Mouse (Mus musculus): ENCODE measurements around the gene Zfp771. TPM values are rescaled to one million over a fixed set of nuclear protein-coding genes. Genes with fewer than 3 reads are reported as not detected.

Gene Zfp771
- total RNA-seq, 2 experiments from 2014 or later, result 17.1 to 20.9 TPM

- peak; percentile 88 for DNase-seq (ENCODE audit: low spot score)
- intact Hi-C loops (cut with DNase I), result no loop called here
These were observed 30.1 kb downstream of the Zfp771 start, which contains the start of gene Sephs2 for GRCm38 (mm10) chr7:127273925-127274789. Gene Sephs2, minus strand, starts transcription at chr7:127274055.

- intact Hi-C loops (cut with DNase I), result no loop called here
- DNase-seq (ENCODE audit: low spot score), result no peak
These were observed 32.5 kb downstream of the Zfp771 start for GRCm38 (mm10) chr7:127276519-127276961.

GRCm38 (mm10) chr7:127278311-127278710 is 34.2 kb downstream of the Zfp771 start:
- intact Hi-C loops (cut with DNase I), result no loop called here
- DNase-seq (ENCODE audit: low spot score), result no peak

DNA sequence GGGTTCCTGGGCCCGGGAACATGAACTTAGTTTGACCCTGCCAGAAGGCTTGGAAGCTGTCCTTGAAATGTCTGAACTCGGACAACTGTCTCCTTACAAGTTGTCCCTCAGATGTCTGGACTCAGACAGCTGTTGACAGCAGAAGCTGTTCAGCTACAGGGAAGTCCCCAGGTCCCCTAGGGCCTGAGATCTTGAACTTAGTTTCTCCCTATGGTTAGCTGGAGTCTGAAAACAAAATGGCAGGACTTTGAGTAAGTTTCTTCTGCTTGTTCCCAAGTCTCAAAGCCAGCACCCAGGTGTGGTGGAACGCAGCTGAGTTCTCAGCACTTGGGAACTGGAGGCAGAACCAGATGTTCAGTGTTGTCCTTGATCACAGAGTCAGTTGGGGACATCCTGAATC is 36.0 kb downstream of the Zfp771 start:
- intact Hi-C loops (cut with DNase I), result no loop called here
- DNase-seq (ENCODE audit: low spot score), result no peak

DNA sequence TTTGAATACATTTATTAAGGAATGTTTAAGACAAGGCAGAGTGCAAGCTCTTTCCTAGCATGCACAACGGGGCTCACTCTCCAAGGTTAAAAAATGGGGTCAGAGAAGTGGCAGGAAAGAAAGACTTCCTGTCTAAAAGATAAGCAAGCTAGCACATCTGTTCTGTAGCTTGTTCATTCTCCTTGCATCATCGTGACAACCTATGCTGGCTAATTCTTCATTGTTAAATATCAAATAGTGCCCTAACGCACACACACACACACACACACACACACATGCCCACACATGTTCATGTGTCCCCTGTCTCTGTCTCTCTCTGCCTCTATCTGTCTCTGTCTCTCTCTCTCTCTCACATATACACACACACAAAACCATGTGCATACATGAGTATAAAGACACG is 37.0 kb downstream of the Zfp771 start:
- no peak for DNase-seq (ENCODE audit: low spot score)
- intact Hi-C loops (cut with DNase I), result no loop called here

DNA sequence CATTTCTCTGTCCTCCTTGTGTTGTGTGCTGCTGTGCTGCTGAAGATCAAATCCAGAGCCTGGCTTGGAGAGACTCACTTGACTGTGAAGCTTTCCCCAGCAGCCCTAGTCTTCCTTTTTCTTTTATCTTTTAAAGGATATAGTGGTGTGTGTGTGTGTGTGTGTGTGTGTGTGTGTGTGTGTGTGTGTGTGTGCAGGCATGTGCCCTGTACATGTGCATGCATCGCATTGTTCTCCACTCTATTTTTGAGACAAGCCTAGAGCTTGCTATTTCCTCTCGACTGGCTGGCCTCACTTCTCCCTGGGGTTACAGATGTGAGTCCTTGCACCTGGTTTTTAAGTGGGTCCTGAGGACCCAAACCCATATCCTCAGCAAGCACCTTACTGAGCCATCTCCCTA is 38.1 kb downstream of the Zfp771 start:
- DNase-seq (ENCODE audit: low spot score), result no peak

DNA sequence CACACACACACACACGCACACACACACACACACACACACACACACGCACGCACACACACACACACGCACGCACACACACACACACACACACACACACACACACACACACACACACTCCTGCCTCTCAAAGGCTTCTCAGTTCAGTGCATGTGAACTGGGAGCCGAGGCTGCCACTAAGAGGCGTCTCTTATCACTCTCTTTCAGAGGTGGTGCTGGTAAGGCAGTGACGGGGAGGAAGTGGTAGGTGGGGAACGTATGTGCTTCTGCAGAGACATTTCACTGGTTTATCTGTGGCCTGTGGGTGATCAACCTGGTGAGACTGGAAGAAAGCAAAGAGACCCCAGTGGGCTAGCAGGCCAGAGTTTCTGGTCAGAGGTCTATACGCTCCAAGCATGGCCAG is 41.1 kb downstream of the Zfp771 start:
- DNase-seq (ENCODE audit: low spot score), result no peak
- intact Hi-C loops (cut with DNase I), result no loop called here

More for the DNA sequence above, 38.1 kb downstream of the Zfp771 start:
- intact Hi-C loops (cut with DNase I), result no loop called here

- intact Hi-C loops (cut with DNase I), result no loop called here
- no peak for DNase-seq (ENCODE audit: low spot score)
These were observed 43.9 kb downstream of the Zfp771 start for GRCm38 (mm10) chr7:127287940-127288339.

- intact Hi-C loops (cut with DNase I), result no loop called here
- DNase-seq (ENCODE audit: low spot score), result no peak
These were observed 45.2 kb downstream of the Zfp771 start for GRCm38 (mm10) chr7:127289306-127289705.

- intact Hi-C loops (cut with DNase I), result no loop called here
- no peak for DNase-seq (ENCODE audit: low spot score)
These were observed 46.1 kb downstream of the Zfp771 start for GRCm38 (mm10) chr7:127290142-127290541.

DNA sequence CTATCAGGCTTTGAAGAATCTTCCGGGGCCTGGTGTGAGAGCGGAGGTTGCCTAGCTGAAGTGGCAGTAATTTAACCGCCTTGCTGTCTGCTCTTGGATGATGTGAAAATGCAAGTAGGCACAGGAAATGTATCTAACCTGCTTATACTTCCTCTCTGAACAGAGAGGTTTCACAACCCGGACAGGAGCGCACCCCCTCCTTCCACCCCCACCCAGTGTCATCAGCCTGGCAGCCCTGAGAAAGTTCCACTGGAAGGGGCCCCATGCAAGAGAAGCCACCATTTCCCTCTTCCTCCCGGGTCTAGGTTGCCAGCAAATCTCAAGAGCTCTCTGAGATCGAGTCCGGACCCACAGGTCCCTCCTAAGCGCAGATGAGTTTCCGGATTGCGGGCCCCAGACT is 52.0 kb downstream of the Zfp771 start, which contains the start of gene Itgal:
Gene Itgal, plus strand, starts transcription at position 163 of the 400 bp plus-strand sequence.
- intact Hi-C loops (cut with DNase I), result no loop called here
- DNase-seq (ENCODE audit: low spot score), result no peak

GRCm38 (mm10) chr7:127296786-127297555 is 52.9 kb downstream of the Zfp771 start:
- DNase-seq (ENCODE audit: low spot score), result no peak
- intact Hi-C loops (cut with DNase I), result no loop called here

GRCm38 (mm10) chr7:127297586-127298193 is 53.6 kb downstream of the Zfp771 start:
- no peak for DNase-seq (ENCODE audit: low spot score)
- intact Hi-C loops (cut with DNase I), result no loop called here

Other genes with a start within 250 kb of the Zfp771 start
- 10 to 100 TPM; 44.9 to 47.3 TPM for gene Mvp, start 229.7 kb upstream of the Zfp771 start, total RNA-seq (2021)
- 1 to 10 TPM in 1 of 2 experiments, not detected in 1; 1.7 TPM for gene Pagr1b, start 227.8 kb upstream of the Zfp771 start, total RNA-seq (2021)
- 10 to 100 TPM; 12.5 to 12.9 TPM for gene Pagr1a, start 226.9 kb upstream of the Zfp771 start, total RNA-seq (2021)
- 10 to 100 TPM; 21.5 to 22.6 TPM for gene Gm42742, start 223.2 kb upstream of the Zfp771 start, total RNA-seq (2021)
- 1 to 10 TPM in 1 of 2 experiments, under 1 TPM in 1; 0.60 to 1.2 TPM for gene Prrt2, start 223.1 kb upstream of the Zfp771 start, total RNA-seq (2021)
- gene Maz, start 217.2 kb upstream of the Zfp771 start, total RNA-seq (2021), result 10 to 100 TPM; 66.7 to 69.1 TPM
- gene Kif22, start 201.8 kb upstream of the Zfp771 start, total RNA-seq (2021), result 1 to 10 TPM; 1.7 to 2.3 TPM
- gene Zg16, start 156.9 kb upstream of the Zfp771 start, total RNA-seq (2021), result not detected
- gene AI467606, start 152.9 kb upstream of the Zfp771 start, total RNA-seq (2021), result 1 to 10 TPM; 1.4 to 1.7 TPM
- gene Qprt, start 122.0 kb upstream of the Zfp771 start, total RNA-seq (2021), result not detected
- gene Spn, start 106.5 kb upstream of the Zfp771 start, total RNA-seq (2021), result under 1 TPM; 0.36 to 0.56 TPM
- 10 to 100 TPM; 35.6 to 38.1 TPM for gene Cd2bp2, start 48.2 kb upstream of the Zfp771 start, total RNA-seq (2021)
- 10 to 100 TPM; 28.8 to 29.1 TPM for gene Tbc1d10b, start 35.8 kb upstream of the Zfp771 start, total RNA-seq (2021)
- 1 to 10 TPM in 1 of 2 experiments, under 1 TPM in 1; 0.99 to 2.9 TPM for gene Mylpf, start 35.4 kb upstream of the Zfp771 start, total RNA-seq (2021)
- gene Zfp553, start 11.2 kb upstream of the Zfp771 start, total RNA-seq (2021), result 1 to 10 TPM; 6.0 to 7.1 TPM
- gene Sept1, start 11.1 kb upstream of the Zfp771 start, total RNA-seq (2021), result 1 to 10 TPM; 3.2 to 6.7 TPM
- 10 to 100 TPM; 46.7 to 47.5 TPM for gene Dctpp1, start 16.4 kb downstream of the Zfp771 start, total RNA-seq (2021)
- 10 to 100 TPM; 27.8 to 30.0 TPM for gene Sephs2, start 29.8 kb downstream of the Zfp771 start, total RNA-seq (2021)
- 1 to 10 TPM; 1.2 to 2.0 TPM for gene Itgal, start 52.0 kb downstream of the Zfp771 start, total RNA-seq (2021)
- gene Zfp768, start 101.3 kb downstream of the Zfp771 start, total RNA-seq (2021), result 10 to 100 TPM; 35.4 to 41.3 TPM
- gene Zfp747, start 131.8 kb downstream of the Zfp771 start, total RNA-seq (2021), result 1 to 10 TPM; 3.4 to 4.7 TPM
- 1 to 10 TPM; 2.2 to 2.3 TPM for gene 9130019O22Rik, start 142.9 kb downstream of the Zfp771 start, total RNA-seq (2021)
- gene E430018J23Rik, start 149.4 kb downstream of the Zfp771 start, total RNA-seq (2021), result 1 to 10 TPM; 4.4 to 5.3 TPM
- 1 to 10 TPM; 2.7 to 2.8 TPM for gene Zfp764, start 162.5 kb downstream of the Zfp771 start, total RNA-seq (2021)
- 1 to 10 TPM; 2.8 TPM for gene Zfp688, start 177.8 kb downstream of the Zfp771 start, total RNA-seq (2021)
- 1 to 10 TPM; 1.7 to 1.9 TPM for gene Zfp689, start 204.9 kb downstream of the Zfp771 start, total RNA-seq (2021)
- gene Prr14, start 215.3 kb downstream of the Zfp771 start, total RNA-seq (2021), result 10 to 100 TPM; 26.0 to 26.3 TPM
- gene Fbrs, start 234.9 kb downstream of the Zfp771 start, total RNA-seq (2021), result 10 to 100 TPM; 32.9 to 34.0 TPM